Mouse (Mus musculus) 3134 (cell line): Measurements from ENCODE around the gene Celf1.
"Not testable (repeated sequence)": the region's sequence is repeated elsewhere in the genome, so short reads cannot be mapped to it uniquely, and the experiment has no call there.

Source experiments
- DNase-seq: peaks from one replicate; pipeline ENCODE4 v3.0.0-alpha.2; 2011; ENCODE audit warnings: low spot score; ENCODE audit not compliant: insufficient read length; ENCODE audit errors: extremely low read depth

Celf1 gene

GRCm38 (mm10) chr2:91018061-91018788 lies 78.0 kb downstream of the Celf1 start:
- DNase-seq: no peak

GRCm38 (mm10) chr2:91019911-91020310 lies 79.7 kb downstream of the Celf1 start:
- DNase-seq: no peak

DNA sequence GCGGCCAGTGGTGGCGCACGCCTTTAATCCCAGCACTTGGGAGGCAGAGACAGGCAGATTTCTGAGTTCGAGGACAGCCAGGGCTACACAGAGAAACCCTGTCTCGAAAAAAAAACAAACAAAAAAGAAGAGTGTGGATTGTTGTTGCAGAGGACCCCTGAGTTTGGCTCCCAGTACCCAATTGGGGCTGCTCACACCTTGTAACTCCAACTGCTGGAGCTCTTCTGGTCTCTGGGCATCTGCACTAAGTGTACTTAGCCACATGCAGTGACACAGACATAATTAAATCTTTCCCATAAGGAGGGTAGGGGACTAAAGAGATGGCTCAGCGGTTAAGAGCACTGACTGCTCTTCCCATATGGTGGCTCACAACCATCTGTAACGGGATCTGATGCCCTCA lies 82.1 kb downstream of the Celf1 start:
- DNase-seq: not testable (repeated sequence)

GRCm38 (mm10) chr2:91023131-91023530 lies 82.9 kb downstream of the Celf1 start:
- DNase-seq: no peak

GRCm38 (mm10) chr2:91023956-91024355 lies 83.8 kb downstream of the Celf1 start:
- no peak for DNase-seq

GRCm38 (mm10) chr2:91025081-91025516 lies 84.9 kb downstream of the Celf1 start:
- DNase-seq: no peak

DNA sequence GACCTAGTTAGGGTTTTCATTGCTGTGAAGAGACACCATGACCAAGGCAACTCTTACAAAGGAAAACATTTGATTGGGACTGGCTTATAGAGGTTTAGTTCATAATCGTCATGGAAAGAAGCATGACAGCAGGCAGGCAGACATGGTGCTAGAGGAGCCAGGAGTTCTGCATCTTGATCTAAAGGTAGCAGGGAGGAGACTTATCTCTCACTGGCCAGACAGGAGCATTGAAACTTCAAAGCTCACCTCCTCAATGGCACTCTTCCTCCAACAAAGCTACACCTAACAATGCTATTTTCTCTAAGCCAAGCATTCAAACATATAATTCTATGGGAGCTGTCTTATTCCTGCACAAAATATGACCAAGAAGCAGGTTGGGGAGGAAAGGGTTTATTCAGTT lies 86.3 kb downstream of the Celf1 start:
- DNase-seq: no peak

DNA sequence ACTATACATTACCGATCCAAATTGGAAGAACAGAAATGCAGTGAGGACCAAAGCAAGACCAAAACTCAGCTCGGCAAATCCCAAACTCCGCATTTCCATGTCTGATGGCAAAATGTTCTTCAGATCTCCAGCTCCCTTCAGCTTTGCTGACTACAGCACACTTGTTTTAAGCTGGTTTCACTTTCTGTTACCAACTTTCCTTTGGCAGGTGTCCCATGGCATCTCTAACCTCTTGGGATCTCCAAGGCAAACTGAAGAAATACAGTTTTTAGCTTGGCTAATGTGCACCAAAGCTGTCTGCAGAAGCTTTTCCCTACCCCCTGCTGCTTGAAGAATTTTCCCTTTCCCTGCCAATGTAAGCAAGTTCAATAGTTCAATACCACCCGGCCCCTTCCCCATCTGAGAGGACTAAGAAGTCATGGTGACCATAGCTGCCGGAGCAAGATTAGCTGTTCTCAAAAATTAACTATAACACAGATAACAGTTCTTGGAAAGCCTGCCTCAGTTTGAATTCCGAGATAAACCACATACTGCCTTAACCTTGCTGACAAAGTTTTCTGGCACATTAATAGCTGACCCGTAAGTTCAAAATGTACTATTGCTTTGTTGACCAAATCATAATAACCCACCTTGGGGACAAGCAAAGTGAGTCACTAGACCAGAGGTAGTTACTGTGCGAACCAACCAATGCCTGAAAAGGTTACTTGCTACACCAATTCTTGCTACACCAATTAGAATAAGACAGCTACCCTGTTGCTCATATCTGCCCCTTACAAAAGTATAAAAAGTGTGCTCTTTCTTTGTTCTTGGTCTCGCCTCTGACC lies 87.4 kb downstream of the Celf1 start:
- no peak for DNase-seq

- no peak for DNase-seq
Observed at GRCm38 (mm10) chr2:91031216-91031615, 91.0 kb downstream of the Celf1 start.

GRCm38 (mm10) chr2:91033000-91033399 lies 92.8 kb downstream of the Celf1 start:
- no peak for DNase-seq

- DNase-seq: peak; percentile 58
Observed at GRCm38 (mm10) chr2:91035385-91035784, 95.2 kb downstream of the Celf1 start, which contains the start of gene Rapsn. Gene Rapsn (plus strand): TSS chr2:91035620.

- no peak for DNase-seq
Observed at GRCm38 (mm10) chr2:91041786-91042185, 101.6 kb downstream of the Celf1 start.

DNA sequence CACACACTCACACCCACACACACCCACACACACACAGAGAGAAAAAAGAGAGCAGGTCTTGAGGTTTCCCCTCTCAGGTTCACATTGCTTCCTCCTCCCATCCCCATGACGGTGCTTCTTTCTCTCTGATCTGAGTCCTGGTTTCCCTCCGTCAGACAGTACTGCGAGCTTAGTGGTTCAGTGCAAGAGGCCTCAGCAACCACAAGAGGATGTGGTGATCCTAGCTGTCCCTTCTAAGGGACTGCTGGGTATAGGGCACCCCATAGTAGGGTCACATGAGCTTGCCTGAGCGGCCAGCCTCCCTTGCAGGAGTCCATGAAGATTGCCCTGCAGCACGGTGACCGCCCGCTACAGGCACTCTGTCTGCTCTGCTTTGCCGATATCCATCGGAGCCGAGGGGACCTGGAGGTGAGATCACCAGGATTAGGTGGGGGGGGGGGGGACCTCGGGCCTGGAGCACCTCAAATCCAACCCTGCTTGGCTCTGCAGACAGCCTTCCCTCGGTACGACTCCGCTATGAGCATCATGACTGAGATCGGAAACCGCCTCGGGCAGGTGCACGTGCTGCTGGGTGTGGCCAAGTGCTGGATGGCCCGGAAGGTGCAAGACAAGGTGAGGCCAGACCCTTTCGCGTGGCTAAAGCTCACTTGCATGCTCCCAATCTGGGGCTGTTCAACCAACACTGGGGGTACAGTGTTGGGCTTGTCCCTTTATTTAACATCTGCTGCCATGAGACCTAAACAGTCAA lies 102.6 kb downstream of the Celf1 start:
- DNase-seq: no peak

- no peak for DNase-seq
Observed at GRCm38 (mm10) chr2:91044727-91045126, 104.5 kb downstream of the Celf1 start.

- DNase-seq: not testable (repeated sequence)
Observed at GRCm38 (mm10) chr2:91045805-91046204, 105.6 kb downstream of the Celf1 start.

- no peak for DNase-seq
Observed at GRCm38 (mm10) chr2:91047359-91047758, 107.2 kb downstream of the Celf1 start.

DNA sequence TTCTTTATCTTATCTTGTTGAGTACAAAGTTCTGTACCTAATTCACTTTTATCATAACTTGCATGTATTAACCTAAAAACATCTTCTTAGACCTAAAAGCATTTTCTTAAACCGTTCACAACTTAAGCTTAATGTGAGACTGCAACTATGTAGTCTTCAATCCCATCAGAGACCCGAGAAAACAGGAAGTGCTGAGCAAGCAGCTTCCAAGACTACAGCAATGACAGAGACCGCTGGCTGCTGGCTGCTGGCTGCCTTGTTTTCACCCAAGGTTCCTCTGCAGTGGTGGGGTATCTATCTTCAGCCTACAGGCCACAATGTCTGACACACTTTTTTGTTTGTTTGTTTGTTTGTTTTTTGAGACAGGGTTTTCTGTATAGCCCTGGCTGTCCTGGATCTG lies 111.7 kb downstream of the Celf1 start:
- no peak for DNase-seq

DNA sequence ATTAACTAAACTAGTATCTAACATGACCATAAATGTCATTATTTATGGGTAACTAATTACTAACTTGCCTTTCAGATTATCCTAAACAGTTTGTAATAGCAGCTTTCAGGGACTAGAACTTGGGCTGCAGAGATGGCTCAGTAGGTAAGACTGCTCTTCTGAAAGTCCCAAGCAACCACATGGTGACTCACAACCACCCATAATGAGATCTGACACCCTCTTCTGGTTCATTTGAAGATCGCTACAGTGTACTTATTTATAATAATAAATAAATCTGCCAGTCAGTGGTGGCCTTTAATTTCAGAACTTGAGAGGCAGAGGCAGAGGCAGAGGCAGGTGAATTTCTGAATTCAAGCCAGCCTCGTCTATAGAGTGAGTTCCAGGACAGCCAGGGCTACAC lies 112.6 kb downstream of the Celf1 start:
- peak; percentile 50 for DNase-seq

GRCm38 (mm10) chr2:91053181-91053933 lies 113.2 kb downstream of the Celf1 start:
- no peak for DNase-seq

DNA sequence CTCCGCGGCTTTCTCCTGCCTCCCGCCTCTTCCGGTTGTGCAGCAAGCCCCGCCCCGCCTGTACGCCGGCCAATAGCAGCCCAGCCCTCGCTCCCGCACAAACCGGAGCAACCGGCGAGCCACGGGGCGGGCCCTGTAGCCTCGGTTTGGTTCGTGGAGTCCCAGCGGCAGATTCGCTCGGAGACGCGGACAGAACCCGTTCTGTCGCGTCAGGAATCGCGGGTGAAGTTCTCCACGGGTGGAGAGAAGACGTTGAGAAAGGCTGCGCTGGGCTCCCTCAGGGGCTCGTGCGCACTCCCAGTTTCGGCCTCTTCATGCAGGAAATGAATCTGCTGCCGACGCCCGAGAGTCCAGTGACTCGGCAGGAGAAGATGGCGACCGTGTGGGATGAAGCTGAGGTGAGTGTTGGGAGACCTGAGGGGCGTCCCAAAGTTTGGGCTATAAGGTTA lies 113.8 kb downstream of the Celf1 start, which contains the start of gene Psmc3:
Gene Psmc3 (plus strand): TSS at position 76 of the 449 bp plus-strand sequence.
- DNase-seq: peak; percentile 92
